Comparison of ENCODE assay signal across 20 mouse cellular contexts in the genomic region with DNA sequence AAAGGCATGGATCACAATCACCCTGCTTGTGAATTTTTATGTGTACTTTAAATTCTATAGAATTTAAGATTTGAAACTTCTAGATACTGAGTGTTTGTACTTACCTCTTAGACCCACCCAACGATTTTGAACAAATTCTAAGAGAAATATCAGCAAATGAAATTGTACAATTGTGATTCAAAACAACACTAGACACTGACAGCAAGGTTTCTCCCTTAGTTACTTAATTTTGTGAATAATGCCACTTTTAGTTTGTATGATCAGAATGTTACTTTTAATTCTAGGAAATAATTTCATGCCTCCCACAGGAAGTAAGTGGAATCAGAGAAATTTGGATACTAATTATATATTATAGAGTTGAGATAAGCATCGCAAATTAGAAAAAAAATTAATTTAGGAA. TPM values are rescaled to one million over a fixed set of nuclear protein-coding genes. Genes with fewer than 3 reads are reported as not detected.
DNase-seq lines count a peak whose midpoint lies in the region; ATAC-seq and TF ChIP-seq lines count a peak whose summit lies in the region.
"Had no signal": no experiment of that assay in that cellular context is flagged by ENCODE, and none has a peak within 500 bp of the region (broad histone marks: within the 10 kb centered on the region; RNA-seq: fewer than 3 reads in every experiment).

No protein-coding gene starts in this region.

- no peaks in the 10 kb centered on the region for H3K36me3 ChIP-seq in hindbrain, embryonic 14.5 days (replicated peaks; ENCODE audit: control insufficient read depth, insufficient read depth)
- no peaks in the 10 kb centered on the region for H3K36me3 ChIP-seq in hindbrain, embryonic 16.5 days (ENCODE audit: control insufficient read depth, insufficient read depth, low read length)
- no peaks in the 10 kb centered on the region for H3K36me3 ChIP-seq in embryonic facial prominence, embryonic 14.5 days (ENCODE audit: control insufficient read depth, insufficient read depth, low read length)
- no peaks in the 10 kb centered on the region for H3K36me3 ChIP-seq in limb, embryonic 11.5 days (ENCODE audit: control insufficient read depth, insufficient read depth, low read length)
- H3K36me3 ChIP-seq: forebrain, embryonic 10.5 days; heart, embryonic 13.5 days; hindbrain, embryonic 12.5 days had no signal

- no peak overlapping the region for H3K4me2 ChIP-seq in hindbrain, embryonic 14.5 days (replicated peaks)
- no peak overlapping the region for H3K4me2 ChIP-seq in hindbrain, embryonic 16.5 days (ENCODE audit: low read length)
- peak overlapping the region; percentile 71 for H3K4me2 ChIP-seq in embryonic facial prominence, embryonic 14.5 days (ENCODE audit: low read depth, low read length)
- H3K4me2 ChIP-seq in limb, embryonic 11.5 days (ENCODE audit: low read depth, severe bottlenecking) = peak overlapping the region; percentile 88; the same call in 1 of the 2 replicates
- H3K4me2 ChIP-seq: heart, embryonic 13.5 days had no signal

- TF ChIP-seq CTCF in brain, embryonic 14.5 days (IDR thresholded peaks at IDR 0.05; ENCODE audit: borderline replicate concordance, extremely low read depth, insufficient read depth, insufficient read length) = no peak

- no peaks in the 10 kb centered on the region for H3K9me3 ChIP-seq in hindbrain, embryonic 14.5 days (ENCODE audit: control insufficient read depth, low read length)
- H3K9me3 ChIP-seq in hindbrain, embryonic 16.5 days (ENCODE audit: control insufficient read depth, low read length) = no peaks in the 10 kb centered on the region
- no peaks in the 10 kb centered on the region for H3K9me3 ChIP-seq in embryonic facial prominence, embryonic 14.5 days (ENCODE audit: control insufficient read depth, low read length)
- no peaks in the 10 kb centered on the region for H3K9me3 ChIP-seq in limb, embryonic 11.5 days (ENCODE audit: control insufficient read depth, low read length)
- H3K9me3 ChIP-seq: forebrain, embryonic 10.5 days; heart, embryonic 13.5 days; hindbrain, embryonic 12.5 days had no signal

- no peak overlapping the region for H3K27ac ChIP-seq in hindbrain, embryonic 14.5 days
- no peak overlapping the region for H3K27ac ChIP-seq in hindbrain, embryonic 16.5 days (ENCODE audit: low read depth, low read length)
- no peak overlapping the region for H3K27ac ChIP-seq in embryonic facial prominence, embryonic 14.5 days (replicated peaks; ENCODE audit: low read depth, low read length)
- H3K27ac ChIP-seq in limb, embryonic 11.5 days (replicated peaks; ENCODE audit: low read depth, low read length) = no peak overlapping the region
- H3K27ac ChIP-seq: forebrain, embryonic 10.5 days; heart, embryonic 13.5 days; hindbrain, embryonic 12.5 days had no signal

- H3K4me3 ChIP-seq in hindbrain, embryonic 14.5 days (replicated peaks; ENCODE audit: low read length) = no peak overlapping the region
- no peak overlapping the region for H3K4me3 ChIP-seq in hindbrain, embryonic 16.5 days (ENCODE audit: low read length)
- H3K4me3 ChIP-seq in embryonic facial prominence, embryonic 14.5 days (ENCODE audit: low read depth, low read length) = no peak overlapping the region; the same call in 1 of the 2 replicates
- H3K4me3 ChIP-seq in limb, embryonic 11.5 days (ENCODE audit: low read depth, low read length) = no peak overlapping the region; the same call in 1 of the 2 replicates
- H3K4me3 ChIP-seq: erythroblast, embryonic 14.5 days; forebrain, embryonic 10.5 days; heart, embryonic 13.5 days; hindbrain, embryonic 12.5 days had no signal

- H3K9ac ChIP-seq in hindbrain, embryonic 14.5 days = no peak overlapping the region
- H3K9ac ChIP-seq in hindbrain, embryonic 16.5 days (ENCODE audit: low read depth, low read length) = no peak overlapping the region
- peak overlapping the region; percentile 45; the same call in 1 of the 2 replicates for H3K9ac ChIP-seq in embryonic facial prominence, embryonic 14.5 days (ENCODE audit: low read depth, low read length)
- H3K9ac ChIP-seq in limb, embryonic 11.5 days (ENCODE audit: low read length) = peak overlapping the region; percentile 77; the same call in 1 of the 2 replicates
- H3K9ac ChIP-seq: heart, embryonic 13.5 days; hindbrain, embryonic 12.5 days had no signal

- no peak for TF ChIP-seq POLR2A in brain, embryonic 14.5 days (IDR thresholded peaks at IDR 0.05; ENCODE audit: borderline replicate concordance, extremely low read depth, insufficient read depth, insufficient read length, poor library complexity, severe bottlenecking)

- H3K4me1 ChIP-seq in hindbrain, embryonic 14.5 days (replicated peaks; ENCODE audit: control insufficient read depth, insufficient read depth, low read length) = no peaks in the 10 kb centered on the region
- no peaks in the 10 kb centered on the region for H3K4me1 ChIP-seq in hindbrain, embryonic 16.5 days (ENCODE audit: control insufficient read depth, insufficient read depth, low read depth, low read length)
- H3K4me1 ChIP-seq in embryonic facial prominence, embryonic 14.5 days (ENCODE audit: control insufficient read depth, insufficient read depth, low read length) = peaks cover 5% of the 10 kb centered on the region; the same call in 1 of the 2 replicates
- H3K4me1 ChIP-seq in limb, embryonic 11.5 days (ENCODE audit: control insufficient read depth, insufficient read depth, low read length) = peaks cover 35% of the 10 kb centered on the region
- H3K4me1 ChIP-seq: hindbrain, embryonic 12.5 days had no signal

- 42% methylated on average over 2 of the region's 2 CpGs for WGBS in hindbrain, embryonic 14.5 days
- 40% methylated on average over 2 of the region's 2 CpGs for WGBS in hindbrain, embryonic 16.5 days
- WGBS in embryonic facial prominence, embryonic 14.5 days = 41% methylated on average over 2 of the region's 2 CpGs
- 39% methylated on average over 2 of the region's 2 CpGs for WGBS in limb, embryonic 11.5 days

- H3K27me3 ChIP-seq in hindbrain, embryonic 14.5 days (ENCODE audit: control insufficient read depth, insufficient read depth, low read length) = peaks cover 99% of the 10 kb centered on the region
- H3K27me3 ChIP-seq in hindbrain, embryonic 16.5 days (replicated peaks; ENCODE audit: control insufficient read depth, insufficient read depth, low read length) = peaks cover 79% of the 10 kb centered on the region
- H3K27me3 ChIP-seq in embryonic facial prominence, embryonic 14.5 days (replicated peaks; ENCODE audit: control insufficient read depth, insufficient read depth, low read length) = peaks cover 90% of the 10 kb centered on the region
- H3K27me3 ChIP-seq in limb, embryonic 11.5 days (ENCODE audit: control insufficient read depth, insufficient read depth, low read length) = no peaks in the 10 kb centered on the region

- ATAC-seq in hindbrain, embryonic 14.5 days (ENCODE audit: low FRiP score) = no peak
- ATAC-seq in hindbrain, embryonic 16.5 days = no peak
- no peak for ATAC-seq in embryonic facial prominence, embryonic 14.5 days (ENCODE audit: low read depth)
- ATAC-seq in limb, embryonic 11.5 days (ENCODE audit: insufficient number of reproducible peaks, low FRiP score, low TSS enrichment, low read depth) = no peak
- ATAC-seq in megakaryocyte progenitor cell, adult 5-6 weeks (replicated peaks; ENCODE audit: poor library complexity) = no peak
- ATAC-seq: forebrain, embryonic 14.5 days had no signal

- DNase-seq in hindbrain, embryonic 14.5 days (ENCODE audit: low spot score) = peak; percentile 52
- peak; percentile 42 for DNase-seq in brain, embryonic 14.5 days (ENCODE audit: low read depth)
- no peak for DNase-seq in embryonic facial prominence, embryonic 14.5 days (ENCODE audit: low spot score)
- no peak for DNase-seq in limb, embryonic 11.5 days (ENCODE audit: low spot score)
- no peak for DNase-seq in testis, postnatal 14 days (ENCODE audit: low spot score)
- no peak for DNase-seq in adrenal gland, adult 8-10 months
- DNase-seq: adrenal gland, adult 2 months; adrenal gland, postnatal 36 days; cerebellum, adult 11 months; cerebellum, adult 8-10 months; cerebellum, postnatal 25 days; gastrocnemius, postnatal 36 days; heart, postnatal 36 days had no signal

RNA-seq across cellular contexts. Expression of a gene that starts 20.2 kb away (rescaled TPM):
- polyA plus RNA-seq in hindbrain, embryonic 14.5 days (2014; fragmentation: Nextera tagmentation; extraction: Ambion mirVana) = 0.32 and 0.82 TPM in 2 replicates
- 0.66 and 1.0 TPM in 2 replicates for polyA plus RNA-seq in hindbrain, embryonic 16.5 days (2015; fragmentation: Nextera tagmentation; extraction: Ambion mirVana)
- 3.1 and 4.2 TPM in 2 replicates for polyA plus RNA-seq in brain, embryonic 14.5 days (2012; rRNA removed)
- polyA plus RNA-seq in embryonic facial prominence, embryonic 14.5 days (2014; fragmentation: Nextera tagmentation; extraction: Ambion mirVana) = 19.0 and 20.6 TPM in 2 replicates
- 50.7 and 55.2 TPM in 2 replicates for polyA plus RNA-seq in limb, embryonic 11.5 days (2014; fragmentation: Nextera tagmentation; extraction: Ambion mirVana)
- 1 to 10 TPM in 1 of 4 experiments, under 1 TPM in 3; 0.35 to 1.4 (median 0.45) TPM for total RNA-seq in adrenal gland, adult 8-10 months (2022)
- not detected in 2 replicates for total RNA-seq in megakaryocyte progenitor cell, adult 5-6 weeks (2015)
- total RNA-seq in megakaryocyte progenitor cell, adult 5-6 weeks (2017) = 0.07 TPM in 1 of 2 replicates, not detected in the other
- polyA plus RNA-seq: erythroblast, embryonic 14.5 days had no signal

Comparison
In these comparisons a context has a peak if more than half of its experiments do, and no peak if none do; other contexts are left out.
1. DNase-seq: peak in hindbrain, embryonic 14.5 days (single experiment) and brain, embryonic 14.5 days (single experiment); none in embryonic facial prominence, embryonic 14.5 days (single experiment), limb, embryonic 11.5 days (single experiment), testis, postnatal 14 days (single experiment) and adrenal gland, adult 8-10 months (single experiment).
2. H3K4me2 ChIP-seq: peak in embryonic facial prominence, embryonic 14.5 days (single experiment) and limb, embryonic 11.5 days (single experiment); none in hindbrain, embryonic 14.5 days (single experiment) and hindbrain, embryonic 16.5 days (single experiment).
3. H3K9ac ChIP-seq: peak in embryonic facial prominence, embryonic 14.5 days (single experiment) and limb, embryonic 11.5 days (single experiment); none in hindbrain, embryonic 14.5 days (single experiment) and hindbrain, embryonic 16.5 days (single experiment).